Mouse (Mus musculus): ENCODE data around the gene Hist1h2ba. TPM values are rescaled to one million over a fixed set of nuclear protein-coding genes. Genes with fewer than 3 reads are reported as not detected.

Hist1h2ba gene
- not detected in 2 replicates for polyA plus RNA-seq (2015; fragmentation: Nextera tagmentation; extraction: Ambion mirVana)

GRCm38 (mm10) chr13:23933421-23934210 lies at the start of gene Hist1h2ba:
Hist1h2ba (minus strand) TSS chr13:23934156.
- ATAC-seq: no peak

DNA sequence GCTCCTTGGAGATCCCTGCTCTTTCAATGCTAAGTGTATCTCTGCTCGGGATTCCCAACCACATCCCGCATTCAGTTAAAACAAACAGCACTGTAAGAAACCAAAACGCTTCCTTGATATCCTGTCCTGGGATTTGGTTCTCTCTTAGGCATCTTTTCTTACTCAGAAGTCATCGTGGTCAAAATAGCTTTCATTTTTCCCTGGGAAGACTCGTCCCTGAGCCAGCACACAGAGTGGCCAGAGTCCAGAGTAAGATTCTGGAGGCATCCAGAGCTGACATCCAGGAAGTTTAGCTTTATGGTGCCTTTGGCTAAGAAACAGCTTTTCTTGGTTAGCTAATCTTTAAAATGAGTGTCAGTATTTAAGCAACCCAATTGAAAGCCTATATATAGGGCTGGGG lies 38.3 kb upstream of the Hist1h2ba start:
- H3K9me3 ChIP-seq: no peaks in the 10 kb centered on the region

More at GRCm38 (mm10) chr13:23933421-23934210, at the start of gene Hist1h2ba:
- Histone ChIP-seq H3K9me3 (no peaks in the 10 kb centered on the region), H3K36me3 (no peaks in the 10 kb centered on the region), H3K9ac (replicated peaks) (no peak within 1 kb of the TSS), H3K4me1 (replicated peaks) (no peaks in the 10 kb centered on the region), H3K4me2 (replicated peaks) (no peak within 1 kb of the TSS), H3K4me3 (replicated peaks) (no peak within 1 kb of the TSS), H3K27me3 (no peaks in the 10 kb centered on the region), H3K27ac (no peak within 1 kb of the TSS)
- WGBS: 98% methylated on average over 39 of the region's 39 CpGs

DNA sequence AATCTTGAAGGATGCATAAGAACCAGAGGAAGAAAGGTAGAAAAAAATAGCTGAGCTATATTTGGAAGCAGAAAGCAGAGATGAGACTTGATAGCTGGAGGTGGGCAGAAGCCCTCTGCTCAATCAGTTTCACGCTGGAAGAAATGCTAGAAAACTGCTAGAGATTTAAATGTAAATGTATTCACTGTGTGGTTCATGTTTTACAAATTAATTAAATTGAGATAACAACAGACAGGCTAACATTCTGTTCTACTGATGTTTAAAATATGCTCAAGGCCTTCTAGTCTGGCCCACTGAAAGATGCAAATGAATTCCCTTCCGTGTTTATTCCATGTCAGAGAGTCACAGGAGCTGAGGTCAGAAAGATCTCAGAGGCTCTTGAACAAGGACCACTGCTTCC lies 37.9 kb upstream of the Hist1h2ba start:
- no peak for ATAC-seq
- peak overlapping the region; percentile 47; the same call in 1 of the 2 replicates for H3K27ac ChIP-seq
- H3K36me3 ChIP-seq: no peaks in the 10 kb centered on the region
- no peaks in the 10 kb centered on the region for H3K9me3 ChIP-seq
- 43% methylated on average over 2 of the region's 2 CpGs for WGBS
- no peak overlapping the region for H3K4me2 ChIP-seq (replicated peaks)
- no peak overlapping the region for H3K9ac ChIP-seq (replicated peaks)
- peaks cover 7% of the 10 kb centered on the region for H3K4me1 ChIP-seq (replicated peaks)
- H3K4me3 ChIP-seq (replicated peaks): no peak overlapping the region
- no peaks in the 10 kb centered on the region for H3K27me3 ChIP-seq

More for the DNA sequence above, 38.3 kb upstream of the Hist1h2ba start:
- Histone ChIP-seq H3K36me3 (no peaks in the 10 kb centered on the region), H3K4me2 (replicated peaks) (no peak overlapping the region), H3K4me1 (replicated peaks) (peaks cover 7% of the 10 kb centered on the region), H3K4me3 (replicated peaks) (no peak overlapping the region), H3K27ac (peak overlapping the region; percentile 47; the same call in 1 of the 2 replicates), H3K9ac (replicated peaks) (no peak overlapping the region), H3K27me3 (no peaks in the 10 kb centered on the region)
- WGBS: 65% methylated on average over 5 of the region's 5 CpGs
- no peak for ATAC-seq

- Histone ChIP-seq H3K4me2 (replicated peaks) (no peak overlapping the region), H3K27me3 (no peaks in the 10 kb centered on the region), H3K9ac (replicated peaks) (no peak overlapping the region), H3K36me3 (no peaks in the 10 kb centered on the region), H3K9me3 (no peaks in the 10 kb centered on the region), H3K4me1 (replicated peaks) (peaks cover under 1% of the 10 kb centered on the region; the same call in 1 of the 2 replicates), H3K4me3 (replicated peaks) (no peak overlapping the region), H3K27ac (no peak overlapping the region)
- ATAC-seq: no peak
- WGBS: 88% methylated on average over 2 of the region's 2 CpGs
Measured at GRCm38 (mm10) chr13:23964909-23965308, 31.0 kb upstream of the Hist1h2ba start.

DNA sequence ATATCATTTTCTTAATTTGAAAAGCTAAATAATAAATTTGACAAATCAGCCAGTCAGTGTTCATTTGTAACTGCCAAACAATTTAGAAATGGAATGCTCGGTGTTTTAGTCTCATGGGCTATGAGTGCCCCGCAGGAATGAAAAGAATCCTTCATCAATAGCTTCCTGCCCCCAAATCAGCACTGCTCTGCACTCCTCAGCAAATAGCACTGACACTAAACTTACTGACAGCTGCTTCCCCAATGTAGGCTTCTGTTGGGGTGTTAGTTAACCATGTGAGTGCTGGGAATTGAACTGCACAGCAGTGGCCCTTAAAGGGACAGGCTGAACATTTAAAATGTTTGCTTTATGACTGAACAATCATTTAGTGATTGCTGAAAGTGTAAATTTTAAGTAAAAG lies 25.8 kb upstream of the Hist1h2ba start:
- Histone ChIP-seq H3K4me1 (replicated peaks) (peaks cover 17% of the 10 kb centered on the region), H3K27ac (peak overlapping the region; percentile 19; the same call in 1 of the 2 replicates), H3K9me3 (no peaks in the 10 kb centered on the region), H3K27me3 (no peaks in the 10 kb centered on the region), H3K4me3 (replicated peaks) (no peak overlapping the region), H3K36me3 (no peaks in the 10 kb centered on the region), H3K9ac (replicated peaks) (no peak overlapping the region), H3K4me2 (replicated peaks) (no peak overlapping the region)
- WGBS: 20% methylated on average over 2 of the region's 2 CpGs
- no peak for ATAC-seq

DNA sequence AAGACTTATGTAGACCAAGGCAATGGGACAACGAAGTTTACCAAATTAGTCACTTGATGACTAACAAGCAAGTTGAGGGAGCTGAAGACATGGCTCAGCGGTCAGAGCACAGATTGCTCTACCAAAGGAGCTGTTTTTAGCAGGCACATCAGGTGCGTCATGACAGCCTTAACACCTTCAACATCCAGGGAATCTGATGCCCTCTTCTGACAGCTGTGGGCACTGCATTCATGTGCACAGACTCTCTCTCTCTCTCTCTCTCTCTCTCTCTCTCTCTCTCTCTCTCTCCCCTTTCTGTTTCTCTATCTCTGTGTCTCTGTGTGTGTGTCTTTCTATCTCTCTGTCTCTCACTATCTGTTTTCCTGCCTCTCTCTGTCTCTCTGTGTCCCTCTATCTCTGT lies 17.0 kb upstream of the Hist1h2ba start:
- no peak for ATAC-seq
- no peak overlapping the region for H3K4me3 ChIP-seq (replicated peaks)
- no peaks in the 10 kb centered on the region for H3K36me3 ChIP-seq
- no peaks in the 10 kb centered on the region for H3K9me3 ChIP-seq
- no peak overlapping the region for H3K9ac ChIP-seq (replicated peaks)
- H3K27ac ChIP-seq: no peak overlapping the region
- WGBS: 72% methylated on average over 3 of the region's 3 CpGs
- no peak overlapping the region for H3K4me2 ChIP-seq (replicated peaks)
- no peaks in the 10 kb centered on the region for H3K27me3 ChIP-seq
- H3K4me1 ChIP-seq (replicated peaks): peaks cover 13% of the 10 kb centered on the region

DNA sequence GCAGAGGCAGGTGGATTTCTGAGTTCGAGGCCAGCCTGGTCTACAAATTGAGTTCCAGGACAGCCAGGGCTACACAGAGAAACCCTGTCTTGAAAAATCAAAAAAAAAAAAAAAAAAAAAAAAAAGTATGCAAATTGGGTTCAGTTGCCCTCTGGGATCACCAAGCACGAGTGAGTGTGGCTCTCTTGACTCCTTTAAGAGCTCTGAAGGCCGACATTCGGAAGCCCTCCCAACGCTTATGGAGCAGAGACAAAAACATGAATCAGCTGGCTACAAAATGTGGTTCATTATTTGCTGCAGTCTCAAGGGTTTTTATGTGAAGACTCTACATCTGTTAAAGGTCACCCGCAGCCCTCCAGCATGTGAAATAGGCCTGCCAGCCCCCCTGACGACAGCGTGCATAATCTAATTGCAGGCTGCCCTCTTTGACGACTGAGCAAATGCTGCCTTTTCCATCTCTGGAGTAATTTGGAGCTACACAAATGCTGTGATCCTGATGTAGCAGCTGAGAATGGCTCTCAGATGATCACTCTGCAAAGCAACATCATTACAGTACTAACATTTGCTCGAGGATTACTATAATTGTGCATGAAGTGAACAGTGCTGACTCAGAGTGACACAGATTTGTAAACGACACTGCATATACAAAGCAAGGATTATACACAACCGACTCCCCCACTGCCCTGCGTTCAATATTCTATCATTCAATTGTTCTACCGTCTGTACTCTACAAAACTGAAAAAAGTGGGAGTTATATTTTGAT lies 15.7 kb upstream of the Hist1h2ba start:
- H3K4me3 ChIP-seq (replicated peaks): no peak overlapping the region
- H3K27me3 ChIP-seq: no peaks in the 10 kb centered on the region
- peaks cover 13% of the 10 kb centered on the region for H3K4me1 ChIP-seq (replicated peaks)
- H3K36me3 ChIP-seq: no peaks in the 10 kb centered on the region
- H3K9ac ChIP-seq (replicated peaks): no peak overlapping the region
- no peaks in the 10 kb centered on the region for H3K9me3 ChIP-seq
- 20% methylated on average over 14 of the region's 14 CpGs for WGBS
- peak; percentile 91 for ATAC-seq
- H3K27ac ChIP-seq: peak overlapping the region; percentile 60
- H3K4me2 ChIP-seq (replicated peaks): peak overlapping the region; percentile 20

GRCm38 (mm10) chr13:23946254-23946653 lies 12.3 kb upstream of the Hist1h2ba start:
- Histone ChIP-seq H3K27me3 (no peaks in the 10 kb centered on the region), H3K4me1 (replicated peaks) (peaks cover 13% of the 10 kb centered on the region), H3K36me3 (no peaks in the 10 kb centered on the region), H3K4me3 (replicated peaks) (no peak overlapping the region), H3K27ac (no peak overlapping the region), H3K9me3 (no peaks in the 10 kb centered on the region), H3K9ac (replicated peaks) (no peak overlapping the region), H3K4me2 (replicated peaks) (no peak overlapping the region)
- ATAC-seq: no peak
- WGBS: 30% methylated on average over 2 of the region's 2 CpGs

GRCm38 (mm10) chr13:23942861-23943260 lies 8.9 kb upstream of the Hist1h2ba start:
- Histone ChIP-seq H3K4me3 (replicated peaks) (no peak overlapping the region), H3K9me3 (no peaks in the 10 kb centered on the region), H3K27me3 (no peaks in the 10 kb centered on the region), H3K4me2 (replicated peaks) (no peak overlapping the region), H3K27ac (no peak overlapping the region), H3K4me1 (replicated peaks) (0 out of 2 replicates have a peak, but pooled peaks cover 5% of the 10 kb centered on the region), H3K9ac (replicated peaks) (no peak overlapping the region), H3K36me3 (no peaks in the 10 kb centered on the region)
- WGBS: 55% methylated on average over 2 of the region's 2 CpGs
- ATAC-seq: no peak

GRCm38 (mm10) chr13:23940291-23940690 lies 6.3 kb upstream of the Hist1h2ba start:
- Histone ChIP-seq H3K4me1 (replicated peaks) (no peaks in the 10 kb centered on the region), H3K27me3 (no peaks in the 10 kb centered on the region), H3K4me3 (replicated peaks) (no peak overlapping the region), H3K27ac (no peak overlapping the region), H3K36me3 (no peaks in the 10 kb centered on the region), H3K9ac (replicated peaks) (no peak overlapping the region), H3K9me3 (no peaks in the 10 kb centered on the region), H3K4me2 (replicated peaks) (no peak overlapping the region)
- WGBS: 44% methylated on average over 6 of the region's 6 CpGs
- no peak for ATAC-seq

DNA sequence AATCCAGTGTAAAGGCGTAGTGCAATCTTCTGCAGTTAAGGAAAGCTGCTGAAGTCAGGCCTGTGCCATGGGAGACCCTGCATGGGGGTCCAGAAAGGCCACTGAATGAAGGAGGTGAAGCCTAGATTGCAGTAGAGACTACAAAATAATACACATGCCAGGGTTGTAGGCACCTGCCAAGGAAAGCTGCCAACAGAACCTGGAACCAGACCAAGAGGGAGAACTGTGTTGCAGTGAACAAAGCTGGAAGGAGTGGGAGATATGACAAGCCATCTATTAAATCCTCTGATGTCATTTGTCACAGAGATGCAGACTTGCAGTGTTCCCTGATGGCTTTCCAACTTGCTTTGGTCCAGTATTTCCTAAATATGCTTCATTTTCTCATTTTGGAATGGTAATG lies 4.7 kb upstream of the Hist1h2ba start:
- no peak overlapping the region for H3K4me2 ChIP-seq (replicated peaks)
- H3K36me3 ChIP-seq: no peaks in the 10 kb centered on the region
- ATAC-seq: no peak
- H3K27ac ChIP-seq: no peak overlapping the region
- H3K9ac ChIP-seq (replicated peaks): no peak overlapping the region
- no peaks in the 10 kb centered on the region for H3K27me3 ChIP-seq
- H3K4me1 ChIP-seq (replicated peaks): no peaks in the 10 kb centered on the region
- WGBS: 92% methylated on average over 1 of the region's 1 CpGs
- no peaks in the 10 kb centered on the region for H3K9me3 ChIP-seq
- H3K4me3 ChIP-seq (replicated peaks): no peak overlapping the region

- Histone ChIP-seq H3K4me3 (replicated peaks) (no peak within 1 kb of the TSS), H3K27me3 (no peaks in the 10 kb centered on the region), H3K4me1 (replicated peaks) (no peaks in the 10 kb centered on the region), H3K9me3 (no peaks in the 10 kb centered on the region), H3K4me2 (replicated peaks) (no peak within 1 kb of the TSS), H3K27ac (no peak within 1 kb of the TSS), H3K36me3 (no peaks in the 10 kb centered on the region), H3K9ac (replicated peaks) (no peak within 1 kb of the TSS)
- 96% methylated on average over 10 of the region's 10 CpGs for WGBS
- ATAC-seq: no peak
Measured at GRCm38 (mm10) chr13:23934211-23934520, 210 bp upstream of the Hist1h2ba start, which contains the start of gene Hist1h2aa. Hist1h2aa (plus strand) TSS chr13:23934462.

All from midbrain, embryonic 13.5 days (tissue).